8 mouse cellular contexts compared by ENCODE assay signal in the genomic region with DNA sequence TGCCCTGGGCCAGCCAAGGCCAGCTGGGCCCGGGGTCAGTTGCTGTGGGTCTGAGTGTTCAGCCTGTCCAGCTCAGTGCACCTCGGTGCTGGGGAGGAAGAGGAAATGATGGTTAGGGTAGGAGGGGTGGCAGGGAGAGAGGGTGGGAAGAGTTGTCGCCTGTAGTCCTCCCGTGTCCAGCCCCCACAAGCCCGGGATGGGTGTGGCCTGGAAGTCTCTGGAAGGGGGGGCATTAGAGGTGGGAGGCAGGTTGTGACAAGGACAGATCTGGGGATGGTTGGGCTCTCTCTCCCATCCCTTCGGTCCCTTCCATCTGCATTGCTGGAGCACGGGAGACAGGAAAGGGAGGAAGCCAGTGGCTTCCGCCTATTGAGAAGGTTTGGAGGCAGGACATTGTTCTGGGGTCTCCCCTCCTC. TPM values are rescaled to one million over a fixed set of nuclear protein-coding genes. Genes with fewer than 3 reads are reported as not detected.
DNase-seq lines count a peak whose midpoint lies in the region; ATAC-seq and TF ChIP-seq lines count a peak whose summit lies in the region.

TSS of gene Tie1 (minus strand) at position 345 of the 416 bp plus-strand sequence.

- H3K27me3 ChIP-seq in forebrain, embryonic 15.5 days, result no peaks in the 10 kb centered on the region
- H3K27me3 ChIP-seq in limb, embryonic 12.5 days, result no peaks in the 10 kb centered on the region
- H3K27me3 ChIP-seq in midbrain, embryonic 16.5 days (ENCODE audit: control insufficient read depth, insufficient read depth, low read depth, low read length), result no peaks in the 10 kb centered on the region

- H3K36me3 ChIP-seq in forebrain, embryonic 15.5 days, result no peaks in the 10 kb centered on the region
- no peaks in the 10 kb centered on the region for H3K36me3 ChIP-seq in limb, embryonic 12.5 days
- no peaks in the 10 kb centered on the region for H3K36me3 ChIP-seq in midbrain, embryonic 16.5 days (ENCODE audit: control insufficient read depth, insufficient read depth, low read length)

- TF ChIP-seq CTCF in layer of hippocampus, adult 2 months (conservative IDR thresholded peaks at IDR 0.05), result no peak

- no peaks in the 10 kb centered on the region for H3K4me1 ChIP-seq in forebrain, embryonic 15.5 days
- H3K4me1 ChIP-seq in limb, embryonic 12.5 days (replicated peaks), result no peaks in the 10 kb centered on the region
- H3K4me1 ChIP-seq in midbrain, embryonic 16.5 days (ENCODE audit: control insufficient read depth, insufficient read depth, low read length), result no peaks in the 10 kb centered on the region

- 83% methylated on average over 7 of the region's 8 CpGs for WGBS in forebrain, embryonic 15.5 days
- 68% methylated on average over 8 of the region's 8 CpGs for WGBS in limb, embryonic 12.5 days
- WGBS in midbrain, embryonic 16.5 days, result 81% methylated on average over 8 of the region's 8 CpGs

- peak within 1 kb of the TSS; percentile 27; the same call in 1 of the 2 replicates for H3K4me3 ChIP-seq in layer of hippocampus, adult 2 months
- no peak within 1 kb of the TSS for H3K4me3 ChIP-seq in forebrain, embryonic 15.5 days
- H3K4me3 ChIP-seq in limb, embryonic 12.5 days (replicated peaks), result no peak within 1 kb of the TSS
- H3K4me3 ChIP-seq in midbrain, embryonic 16.5 days (ENCODE audit: low read depth, low read length), result no peak within 1 kb of the TSS

- H3K9ac ChIP-seq in forebrain, embryonic 15.5 days (replicated peaks), result no peak within 1 kb of the TSS
- H3K9ac ChIP-seq in limb, embryonic 12.5 days (replicated peaks), result no peak within 1 kb of the TSS
- H3K9ac ChIP-seq in midbrain, embryonic 16.5 days (ENCODE audit: low read depth, low read length), result no peak within 1 kb of the TSS

- peak within 1 kb of the TSS; percentile 53; the same call in 1 of the 2 replicates for H3K27ac ChIP-seq in layer of hippocampus, adult 2 months
- no peak within 1 kb of the TSS for H3K27ac ChIP-seq in forebrain, embryonic 15.5 days (replicated peaks)
- H3K27ac ChIP-seq in limb, embryonic 12.5 days, result no peak within 1 kb of the TSS
- H3K27ac ChIP-seq in midbrain, embryonic 16.5 days (ENCODE audit: low read length), result no peak within 1 kb of the TSS

- H3K4me2 ChIP-seq in forebrain, embryonic 15.5 days (replicated peaks), result no peak within 1 kb of the TSS
- H3K4me2 ChIP-seq in limb, embryonic 12.5 days, result no peak within 1 kb of the TSS
- no peak within 1 kb of the TSS for H3K4me2 ChIP-seq in midbrain, embryonic 16.5 days (ENCODE audit: low read length)

- DNase-seq in layer of hippocampus, adult 2 months (ENCODE audit: low spot score in 2 of 2), result no peak
- no peak for DNase-seq in layer of hippocampus, adult 9-11 months
- DNase-seq in cerebellum, adult 8-10 months, result no peak
- no peak for DNase-seq in left cerebral cortex, adult 18-20 months (ENCODE audit: low spot score in 2 of 2)

- ATAC-seq in forebrain, embryonic 15.5 days (replicated peaks), result no peak
- peak; percentile 62 to 71 for ATAC-seq in hematopoietic stem cell, adult 5-6 weeks (replicated peaks in 1 of 2; ENCODE audit: insufficient read depth in 1 of 2, low FRiP score in 2 of 2, low TSS enrichment in 1 of 2, low read depth in 1 of 2, poor library complexity in 2 of 2, severe bottlenecking in 2 of 2)
- peak; percentile 56; the same call in 1 of the 2 replicates for ATAC-seq in limb, embryonic 12.5 days (ENCODE audit: insufficient number of reproducible peaks, insufficient read depth, low FRiP score, low TSS enrichment, low read depth)
- no peak for ATAC-seq in midbrain, embryonic 16.5 days

- H3K9me3 ChIP-seq in forebrain, embryonic 15.5 days, result no peaks in the 10 kb centered on the region
- no peaks in the 10 kb centered on the region for H3K9me3 ChIP-seq in limb, embryonic 12.5 days
- H3K9me3 ChIP-seq in midbrain, embryonic 16.5 days (replicated peaks; ENCODE audit: control insufficient read depth, low read length, poor library complexity, severe bottlenecking), result no peaks in the 10 kb centered on the region

RNA-seq across cellular contexts. Expression of gene Tie1, which starts in this region (rescaled TPM):
- total RNA-seq in layer of hippocampus, adult 2 months (2021), result 1 to 10 TPM; 7.0 to 9.3 TPM
- polyA plus RNA-seq in forebrain, embryonic 15.5 days (2015; fragmentation: Nextera tagmentation; extraction: Ambion mirVana), result 12.3 and 14.0 TPM in 2 replicates
- total RNA-seq in hematopoietic stem cell, adult 5-6 weeks (2017), result 23.3 and 24.5 TPM in 2 replicates
- polyA plus RNA-seq in limb, embryonic 12.5 days (2016; fragmentation: Nextera tagmentation; extraction: Ambion mirVana), result 16.6 and 18.4 TPM in 2 replicates
- 13.1 and 14.4 TPM in 2 replicates for polyA plus RNA-seq in midbrain, embryonic 16.5 days (2015; fragmentation: Nextera tagmentation; extraction: Ambion mirVana)
- total RNA-seq in left cerebral cortex, adult 18-20 months (2021), result 1 to 10 TPM; 7.3 to 7.7 TPM

Comparison
In these comparisons a context has a peak if more than half of its experiments do, and no peak if none do; other contexts are left out.
1. ATAC-seq: peak in hematopoietic stem cell, adult 5-6 weeks (2 of 2) and limb, embryonic 12.5 days (single experiment); none in forebrain, embryonic 15.5 days (single experiment) and midbrain, embryonic 16.5 days (single experiment).